Mouse (Mus musculus) neutrophil, adult 83 days (primary cell): Measurements from ENCODE around the gene Olfr1028. TPM values are rescaled to one million over a fixed set of nuclear protein-coding genes. Genes with fewer than 3 reads are reported as not detected.

Source experiments
- total RNA-seq, 2 experiments: library from RNA; stranded (reverse); gene quantifications; one replicate each; pipeline ENCODE4 v1.2.4; 2023

Gene Olfr1028
- total RNA-seq: not detected

GRCm38 (mm10) chr2:85950137-85950536 is at the start of gene Olfr1028:
Gene Olfr1028 (plus strand): TSS chr2:85950437.

GRCm38 (mm10) chr2:85904952-85905351 is 45.3 kb upstream of the Olfr1028 start, which contains the start of gene Olfr1024:
Gene Olfr1024 (minus strand): TSS chr2:85905052.

GRCm38 (mm10) chr2:85914893-85915292 is 35.3 kb upstream of the Olfr1028 start, which contains the start of gene Olfr1025-ps1:
Gene Olfr1025-ps1 (plus strand): TSS chr2:85915193.

GRCm38 (mm10) chr2:85921258-85921657 is 29.0 kb upstream of the Olfr1028 start, which contains the start of gene Olfr1026:
Gene Olfr1026 (plus strand): TSS chr2:85921558.

GRCm38 (mm10) chr2:85973595-85973994 is 23.4 kb downstream of the Olfr1028 start, which contains the start of gene Olfr1029:
Gene Olfr1029 (plus strand): TSS chr2:85973895.

GRCm38 (mm10) chr2:85978976-85979375 is 28.7 kb downstream of the Olfr1028 start, which contains the start of gene Olfr1030:
Gene Olfr1030 (plus strand): TSS chr2:85979276.

GRCm38 (mm10) chr2:85990004-85990403 is 39.8 kb downstream of the Olfr1028 start, which contains the start of gene Olfr1031:
Gene Olfr1031 (plus strand): TSS chr2:85990304.

Other genes starting within 250 kb of the Olfr1028 start
- not detected for gene Olfr1009, start 235.0 kb upstream of the Olfr1028 start, total RNA-seq
- not detected for gene Olfr1012, start 187.7 kb upstream of the Olfr1028 start, total RNA-seq
- gene Olfr1013, start 183.3 kb upstream of the Olfr1028 start, total RNA-seq: not detected
- not detected for gene Olfr1014, start 177.7 kb upstream of the Olfr1028 start, total RNA-seq
- gene Olfr1015, start 168.4 kb upstream of the Olfr1028 start, total RNA-seq: not detected
- not detected for gene Olfr1016, start 147.9 kb upstream of the Olfr1028 start, total RNA-seq
- not detected for gene Olfr1018, start 132.0 kb upstream of the Olfr1028 start, total RNA-seq
- not detected for gene Olfr1019, start 105.0 kb upstream of the Olfr1028 start, total RNA-seq
- not detected for gene Olfr1020, start 103.4 kb upstream of the Olfr1028 start, total RNA-seq
- gene Olfr1022, start 81.8 kb upstream of the Olfr1028 start, total RNA-seq: not detected
- not detected for gene Olfr1023, start 64.8 kb upstream of the Olfr1028 start, total RNA-seq
- gene Olfr1024, start 45.4 kb upstream of the Olfr1028 start, total RNA-seq: not detected
- not detected for gene Olfr1025-ps1, start 35.2 kb upstream of the Olfr1028 start, total RNA-seq
- gene Olfr1026, start 28.9 kb upstream of the Olfr1028 start, total RNA-seq: not detected
- gene Olfr1029, start 23.5 kb downstream of the Olfr1028 start, total RNA-seq: not detected
- gene Olfr1030, start 28.8 kb downstream of the Olfr1028 start, total RNA-seq: not detected
- not detected for gene Olfr1031, start 39.9 kb downstream of the Olfr1028 start, total RNA-seq
- gene Olfr1032, start 55.1 kb downstream of the Olfr1028 start, total RNA-seq: not detected
- not detected for gene Olfr1033, start 70.2 kb downstream of the Olfr1028 start, total RNA-seq
- not detected for gene Olfr1034, start 95.4 kb downstream of the Olfr1028 start, total RNA-seq
- gene Olfr1036, start 123.6 kb downstream of the Olfr1028 start, total RNA-seq: not detected
- not detected for gene Olfr1037, start 136.9 kb downstream of the Olfr1028 start, total RNA-seq
- gene Olfr1039, start 185.5 kb downstream of the Olfr1028 start, total RNA-seq: not detected
- not detected for gene Olfr1040, start 196.3 kb downstream of the Olfr1028 start, total RNA-seq
- gene Olfr1042, start 211.4 kb downstream of the Olfr1028 start, total RNA-seq: not detected
- not detected for gene Olfr1043, start 217.1 kb downstream of the Olfr1028 start, total RNA-seq
- not detected for gene Olfr1044, start 227.4 kb downstream of the Olfr1028 start, total RNA-seq
- not detected for gene Olfr52, start 235.2 kb downstream of the Olfr1028 start, total RNA-seq